Mouse (Mus musculus): ENCODE measurements around the gene Fcamr. TPM values are rescaled to one million over a fixed set of nuclear protein-coding genes. Genes with fewer than 3 reads are reported as not detected.

Gene Fcamr
- polyA plus RNA-seq, 1 experiment from 2014 or later = not detected

DNA sequence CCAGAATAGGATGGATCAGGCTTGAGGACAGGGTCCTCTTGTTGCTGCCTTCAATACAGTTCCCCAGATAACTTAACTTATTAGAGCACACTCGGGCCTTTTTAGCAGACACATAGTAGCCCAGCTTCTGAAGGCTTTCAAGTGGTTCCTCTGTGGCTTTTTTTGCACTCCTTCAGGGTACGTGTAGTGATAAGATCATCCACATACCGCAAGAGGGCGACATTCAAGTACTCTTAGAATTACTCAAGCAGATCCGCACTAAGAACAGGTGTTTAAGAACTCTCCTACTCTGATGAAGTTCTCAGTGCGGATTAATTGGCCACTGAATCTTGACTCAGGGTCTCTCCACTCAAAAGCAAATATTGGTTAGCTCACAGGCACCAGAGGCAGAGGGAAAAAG, 37.6 kb downstream of the Fcamr start:
- no peak overlapping the region for H3K27ac ChIP-seq (ENCODE audit: low read depth, low read length)
- ATAC-seq = no peak
- H3K9ac ChIP-seq (ENCODE audit: low read depth, low read length) = no peak overlapping the region
- whole genome bisulfite sequencing = 62% methylated on average over 6 of the region's 6 CpGs
- no peaks in the 10 kb centered on the region for H3K4me1 ChIP-seq (ENCODE audit: control insufficient read depth, insufficient read depth, low read depth, low read length)
- H3K36me3 ChIP-seq (ENCODE audit: control insufficient read depth, insufficient read depth, low read length) = no peaks in the 10 kb centered on the region
- H3K9me3 ChIP-seq (ENCODE audit: control insufficient read depth, low read length) = no peaks in the 10 kb centered on the region
- no peak overlapping the region for H3K4me3 ChIP-seq (ENCODE audit: low read length)
- H3K4me2 ChIP-seq (ENCODE audit: low read length) = no peak overlapping the region
- H3K27me3 ChIP-seq (replicated peaks; ENCODE audit: control insufficient read depth, insufficient read depth, low read length) = no peaks in the 10 kb centered on the region

DNA sequence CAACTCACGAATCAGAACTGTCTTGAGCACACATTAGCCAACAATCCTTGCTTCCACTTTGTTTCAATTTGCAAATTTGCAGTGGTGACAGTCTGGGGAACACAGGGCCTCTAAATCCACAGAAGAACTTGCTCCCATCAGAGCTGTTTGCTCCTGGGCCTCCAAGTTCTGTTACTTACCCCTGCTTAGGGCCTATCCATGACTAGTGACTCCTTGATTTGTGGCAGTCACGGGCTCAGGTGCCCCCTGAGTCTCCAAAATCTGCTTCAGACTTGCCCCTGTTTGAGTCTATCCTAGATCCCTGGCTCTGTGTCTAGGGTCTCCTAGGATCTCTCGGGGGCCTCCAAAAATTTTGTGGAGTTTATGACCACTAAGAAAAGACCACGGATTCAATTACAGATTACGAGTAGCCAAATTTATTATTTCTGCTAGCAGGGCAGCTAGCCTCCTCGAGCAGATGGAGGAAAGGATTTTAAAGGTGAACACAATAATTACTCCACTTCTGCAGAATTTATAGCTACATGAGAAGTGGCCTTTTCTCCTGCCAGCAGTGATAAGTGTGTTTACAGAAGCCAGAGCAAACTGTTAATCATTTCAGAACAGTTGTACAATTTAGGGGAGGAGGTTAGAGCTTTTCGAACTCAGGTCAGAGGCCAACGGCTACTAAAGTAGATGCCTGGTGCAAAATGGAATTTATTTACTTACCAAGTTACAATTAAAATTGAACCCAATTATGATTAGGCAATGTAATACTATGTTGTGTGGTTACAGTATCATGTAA, 40.1 kb downstream of the Fcamr start:
- no peak overlapping the region for H3K27ac ChIP-seq (ENCODE audit: low read depth, low read length)
- H3K27me3 ChIP-seq (replicated peaks; ENCODE audit: control insufficient read depth, insufficient read depth, low read length) = no peaks in the 10 kb centered on the region
- 82% methylated on average over 8 of the region's 8 CpGs for WGBS
- no peak overlapping the region for H3K9ac ChIP-seq (ENCODE audit: low read depth, low read length)
- H3K4me1 ChIP-seq (ENCODE audit: control insufficient read depth, insufficient read depth, low read depth, low read length) = no peaks in the 10 kb centered on the region
- no peak for ATAC-seq
- H3K4me3 ChIP-seq (ENCODE audit: low read length) = no peak overlapping the region
- H3K9me3 ChIP-seq (ENCODE audit: control insufficient read depth, low read length) = no peaks in the 10 kb centered on the region
- H3K4me2 ChIP-seq (ENCODE audit: low read length) = no peak overlapping the region
- H3K36me3 ChIP-seq (ENCODE audit: control insufficient read depth, insufficient read depth, low read length) = no peaks in the 10 kb centered on the region

DNA sequence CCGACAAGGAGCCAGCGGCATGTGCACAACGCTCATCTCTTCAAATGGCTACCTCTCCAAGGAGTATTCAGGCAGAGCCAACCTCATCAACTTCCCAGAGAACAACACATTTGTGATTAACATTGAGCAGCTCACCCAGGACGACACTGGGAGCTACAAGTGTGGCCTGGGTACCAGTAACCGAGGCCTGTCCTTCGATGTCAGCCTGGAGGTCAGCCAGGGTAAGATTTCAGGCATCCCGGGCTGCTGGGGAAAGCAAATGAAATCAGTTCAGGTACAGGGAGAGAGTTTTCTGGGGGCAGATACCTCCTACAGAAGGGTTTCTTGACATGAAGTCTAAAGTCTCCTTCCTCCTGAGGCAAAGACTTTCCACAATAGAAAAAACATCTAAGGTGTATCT, 40.9 kb downstream of the Fcamr start:
- Histone ChIP-seq H3K9ac (ENCODE audit: low read depth, low read length) (no peak overlapping the region), H3K4me1 (ENCODE audit: control insufficient read depth, insufficient read depth, low read depth, low read length) (no peaks in the 10 kb centered on the region), H3K27ac (ENCODE audit: low read depth, low read length) (no peak overlapping the region), H3K4me2 (ENCODE audit: low read length) (no peak overlapping the region), H3K27me3 (replicated peaks; ENCODE audit: control insufficient read depth, insufficient read depth, low read length) (no peaks in the 10 kb centered on the region), H3K36me3 (ENCODE audit: control insufficient read depth, insufficient read depth, low read length) (no peaks in the 10 kb centered on the region), H3K4me3 (ENCODE audit: low read length) (no peak overlapping the region), H3K9me3 (ENCODE audit: control insufficient read depth, low read length) (no peaks in the 10 kb centered on the region)
- no peak for ATAC-seq
- WGBS = 92% methylated on average over 7 of the region's 7 CpGs

DNA sequence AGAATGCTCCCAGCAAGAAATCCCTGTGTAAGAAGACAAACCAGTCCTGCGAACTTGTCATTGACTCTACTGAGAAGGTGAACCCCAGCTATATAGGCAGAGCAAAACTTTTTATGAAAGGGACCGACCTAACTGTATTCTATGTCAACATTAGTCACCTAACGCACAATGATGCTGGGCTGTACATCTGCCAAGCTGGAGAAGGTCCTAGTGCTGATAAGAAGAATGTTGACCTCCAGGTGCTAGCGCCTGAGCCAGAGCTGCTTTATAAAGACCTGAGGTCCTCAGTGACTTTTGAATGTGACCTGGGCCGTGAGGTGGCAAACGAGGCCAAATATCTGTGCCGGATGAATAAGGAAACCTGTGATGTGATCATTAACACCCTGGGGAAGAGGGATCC, 43.8 kb downstream of the Fcamr start:
- WGBS = 92% methylated on average over 7 of the region's 7 CpGs

DNA sequence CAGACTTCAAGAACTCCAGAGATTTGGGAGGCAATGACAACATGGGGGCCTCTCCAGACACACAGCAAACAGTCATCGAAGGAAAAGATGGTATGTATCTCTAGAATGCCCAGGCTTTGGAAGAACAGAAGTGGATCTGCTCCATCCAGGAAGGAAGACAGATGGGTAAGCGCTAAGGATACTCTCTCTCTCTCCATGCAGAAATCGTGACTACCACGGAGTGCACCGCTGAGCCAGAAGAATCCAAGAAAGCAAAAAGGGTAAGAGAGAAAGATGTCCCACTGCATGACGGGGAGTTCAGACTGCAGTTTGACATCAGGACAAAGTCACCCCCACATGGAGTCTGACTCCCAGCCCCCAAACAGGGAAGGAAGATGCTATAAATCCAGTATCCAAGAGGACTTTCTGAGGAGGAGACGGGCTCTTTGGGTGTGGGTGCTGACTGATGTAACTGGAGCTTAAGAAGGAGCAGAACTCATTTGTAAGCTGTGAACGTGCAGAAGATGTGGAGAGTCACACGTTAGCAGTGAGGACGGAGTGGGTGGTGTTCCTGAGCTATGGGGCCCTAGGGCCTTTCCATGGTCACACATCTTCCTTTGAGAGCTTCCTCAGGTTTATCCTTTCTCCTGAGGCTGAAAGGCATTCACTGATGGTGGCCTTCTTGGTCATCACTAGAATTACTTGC, 49.0 kb downstream of the Fcamr start:
- Histone ChIP-seq H3K4me2 (ENCODE audit: low read length) (no peak overlapping the region), H3K27ac (ENCODE audit: low read depth, low read length) (no peak overlapping the region), H3K36me3 (ENCODE audit: control insufficient read depth, insufficient read depth, low read length) (no peaks in the 10 kb centered on the region), H3K9ac (ENCODE audit: low read depth, low read length) (no peak overlapping the region), H3K4me1 (ENCODE audit: control insufficient read depth, insufficient read depth, low read depth, low read length) (no peaks in the 10 kb centered on the region), H3K27me3 (replicated peaks; ENCODE audit: control insufficient read depth, insufficient read depth, low read length) (no peaks in the 10 kb centered on the region), H3K4me3 (ENCODE audit: low read length) (no peak overlapping the region), H3K9me3 (ENCODE audit: control insufficient read depth, low read length) (no peaks in the 10 kb centered on the region)
- WGBS = 92% methylated on average over 10 of the region's 10 CpGs
- no peak for ATAC-seq

More for the DNA sequence above, 43.8 kb downstream of the Fcamr start:
- Histone ChIP-seq H3K9me3 (ENCODE audit: control insufficient read depth, low read length) (no peaks in the 10 kb centered on the region), H3K4me1 (ENCODE audit: control insufficient read depth, insufficient read depth, low read depth, low read length) (no peaks in the 10 kb centered on the region), H3K27me3 (replicated peaks; ENCODE audit: control insufficient read depth, insufficient read depth, low read length) (no peaks in the 10 kb centered on the region), H3K9ac (ENCODE audit: low read depth, low read length) (no peak overlapping the region), H3K4me2 (ENCODE audit: low read length) (no peak overlapping the region), H3K4me3 (ENCODE audit: low read length) (no peak overlapping the region), H3K36me3 (ENCODE audit: control insufficient read depth, insufficient read depth, low read length) (no peaks in the 10 kb centered on the region), H3K27ac (ENCODE audit: low read depth, low read length) (no peak overlapping the region)
- ATAC-seq = no peak

DNA sequence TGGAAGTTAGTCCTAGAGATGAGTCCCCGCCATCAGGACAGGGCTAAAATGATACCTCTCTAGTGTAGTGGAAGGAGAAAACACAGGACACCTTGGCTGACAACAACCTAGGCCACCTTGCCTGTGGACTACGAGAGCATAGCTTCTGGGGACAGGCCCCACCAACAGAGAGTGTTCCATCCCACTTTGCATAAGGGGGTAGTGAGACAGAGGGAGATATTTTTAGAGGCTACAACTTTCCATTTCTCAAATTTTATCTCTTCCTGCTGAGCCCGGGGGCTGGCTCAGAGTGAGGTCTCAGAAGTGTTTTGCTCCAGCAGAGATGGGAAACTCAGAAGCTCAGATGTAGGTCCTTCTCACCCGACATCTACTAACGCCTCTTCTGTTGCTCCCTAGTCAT, 49.7 kb downstream of the Fcamr start:
- 94% methylated on average over 5 of the region's 5 CpGs for WGBS
- H3K4me3 ChIP-seq (ENCODE audit: low read length) = no peak overlapping the region
- no peak overlapping the region for H3K27ac ChIP-seq (ENCODE audit: low read depth, low read length)
- no peak overlapping the region for H3K9ac ChIP-seq (ENCODE audit: low read depth, low read length)
- no peak overlapping the region for H3K4me2 ChIP-seq (ENCODE audit: low read length)
- no peaks in the 10 kb centered on the region for H3K36me3 ChIP-seq (ENCODE audit: control insufficient read depth, insufficient read depth, low read length)
- no peak for ATAC-seq
- H3K27me3 ChIP-seq (replicated peaks; ENCODE audit: control insufficient read depth, insufficient read depth, low read length) = no peaks in the 10 kb centered on the region
- H3K4me1 ChIP-seq (ENCODE audit: control insufficient read depth, insufficient read depth, low read depth, low read length) = no peaks in the 10 kb centered on the region
- H3K9me3 ChIP-seq (ENCODE audit: control insufficient read depth, low read length) = no peaks in the 10 kb centered on the region

DNA sequence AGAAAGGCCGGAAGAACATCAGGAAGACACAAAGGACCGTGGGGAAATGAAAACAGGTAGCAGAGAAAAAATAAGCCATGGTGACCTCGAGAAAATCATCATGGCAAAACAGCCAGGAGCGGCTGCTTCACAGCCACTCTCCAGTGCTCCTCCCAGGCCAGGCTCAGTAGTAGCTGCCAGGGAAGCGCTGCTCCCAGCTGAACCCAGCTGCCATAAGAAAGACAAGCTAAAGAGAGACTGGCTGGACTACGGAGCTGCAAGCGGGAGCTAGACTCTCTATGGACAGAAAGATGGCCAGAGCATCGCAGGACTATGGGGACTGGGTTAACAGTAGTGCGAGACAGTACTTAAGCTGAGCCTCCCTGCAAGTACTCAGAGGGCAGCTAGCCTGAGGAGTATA, 54.1 kb downstream of the Fcamr start:
- no peaks in the 10 kb centered on the region for H3K36me3 ChIP-seq (ENCODE audit: control insufficient read depth, insufficient read depth, low read length)
- no peak overlapping the region for H3K4me3 ChIP-seq (ENCODE audit: low read length)
- no peak overlapping the region for H3K4me2 ChIP-seq (ENCODE audit: low read length)
- no peaks in the 10 kb centered on the region for H3K27me3 ChIP-seq (replicated peaks; ENCODE audit: control insufficient read depth, insufficient read depth, low read length)
- no peaks in the 10 kb centered on the region for H3K9me3 ChIP-seq (ENCODE audit: control insufficient read depth, low read length)
- 84% methylated on average over 9 of the region's 9 CpGs for WGBS
- H3K4me1 ChIP-seq (ENCODE audit: control insufficient read depth, insufficient read depth, low read depth, low read length) = no peaks in the 10 kb centered on the region
- no peak overlapping the region for H3K9ac ChIP-seq (ENCODE audit: low read depth, low read length)
- ATAC-seq = no peak
- H3K27ac ChIP-seq (ENCODE audit: low read depth, low read length) = no peak overlapping the region

DNA sequence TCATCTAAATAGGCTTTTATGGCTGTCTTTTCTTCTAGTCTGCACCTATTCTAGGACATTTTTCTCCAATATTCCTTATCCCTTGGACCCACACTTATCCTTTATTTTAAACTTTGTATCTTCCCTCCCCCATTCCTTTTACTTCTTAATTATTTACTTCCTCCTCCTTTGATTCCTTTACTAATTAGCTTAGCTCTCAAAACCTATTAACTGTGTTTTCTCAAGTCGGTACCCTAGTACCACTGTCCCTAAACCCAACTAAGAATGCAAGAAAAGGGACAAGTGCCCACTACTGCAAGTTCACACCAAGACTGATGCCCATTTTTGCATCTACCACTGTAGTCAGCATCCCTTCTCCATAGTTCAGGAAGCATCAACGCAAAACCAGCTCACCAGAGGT, 55.0 kb downstream of the Fcamr start:
- ATAC-seq = no peak
- WGBS = 89% methylated on average over 2 of the region's 2 CpGs
- no peaks in the 10 kb centered on the region for H3K36me3 ChIP-seq (ENCODE audit: control insufficient read depth, insufficient read depth, low read length)
- no peak overlapping the region for H3K4me3 ChIP-seq (ENCODE audit: low read length)
- H3K9me3 ChIP-seq (ENCODE audit: control insufficient read depth, low read length) = no peaks in the 10 kb centered on the region
- no peak overlapping the region for H3K9ac ChIP-seq (ENCODE audit: low read depth, low read length)
- H3K27ac ChIP-seq (ENCODE audit: low read depth, low read length) = no peak overlapping the region
- H3K27me3 ChIP-seq (replicated peaks; ENCODE audit: control insufficient read depth, insufficient read depth, low read length) = no peaks in the 10 kb centered on the region
- no peak overlapping the region for H3K4me2 ChIP-seq (ENCODE audit: low read length)
- H3K4me1 ChIP-seq (ENCODE audit: control insufficient read depth, insufficient read depth, low read depth, low read length) = no peaks in the 10 kb centered on the region

DNA sequence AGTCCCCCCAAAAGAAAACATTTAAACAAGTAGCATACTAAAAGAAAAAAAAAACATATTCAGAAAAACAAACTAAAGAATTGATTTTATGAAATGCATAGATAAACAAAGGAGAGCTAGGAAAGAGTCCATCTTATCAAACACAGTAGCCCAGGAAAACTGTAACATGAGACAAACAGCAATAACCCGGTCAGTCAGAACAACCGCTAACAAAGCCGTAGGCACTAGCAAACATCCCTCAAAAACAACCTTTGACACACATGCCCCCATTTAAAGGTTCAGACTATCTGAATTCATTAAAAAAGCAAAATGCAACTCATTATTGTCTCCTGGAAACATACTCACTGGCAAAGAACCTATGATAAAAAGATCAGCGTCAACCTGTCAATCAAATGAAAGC, 56.8 kb downstream of the Fcamr start:
- Histone ChIP-seq H3K36me3 (ENCODE audit: control insufficient read depth, insufficient read depth, low read length) (no peaks in the 10 kb centered on the region), H3K4me2 (ENCODE audit: low read length) (no peak overlapping the region), H3K27ac (ENCODE audit: low read depth, low read length) (no peak overlapping the region), H3K27me3 (replicated peaks; ENCODE audit: control insufficient read depth, insufficient read depth, low read length) (no peaks in the 10 kb centered on the region), H3K4me1 (ENCODE audit: control insufficient read depth, insufficient read depth, low read depth, low read length) (no peaks in the 10 kb centered on the region), H3K9ac (ENCODE audit: low read depth, low read length) (no peak overlapping the region), H3K4me3 (ENCODE audit: low read length) (no peak overlapping the region), H3K9me3 (ENCODE audit: control insufficient read depth, low read length) (no peaks in the 10 kb centered on the region)
- 78% methylated on average over 4 of the region's 4 CpGs for WGBS
- no peak for ATAC-seq

All from hindbrain, embryonic 16.5 days (tissue).